Mouse (Mus musculus) midbrain, embryonic 12.5 days (tissue): ENCODE measurements at regions not wholly inside any gene's neighbourhood (a gene's known extent, or its start where the extent isn't known, plus 50 kb on each side); places are given as distances from the start of the nearest gene placed in this dataset.
A peak's percentile ranks its signal among the peaks of the same experiment; 100 is the strongest.
"Not testable (repeated sequence)": the region's sequence is repeated elsewhere in the genome, so short reads cannot be mapped to it uniquely, and the experiment has no call there.

Experiments used
- ATAC-seq: fragments of 200-750 bp; cut with Nextera tagmentation; 2 replicates; pipeline ENCODE4 v1.8.0; 2017; ENCODE audit warnings: low read depth, moderate TSS enrichment, moderate library complexity; ENCODE audit not compliant: low FRiP score
- H3K27ac ChIP-seq: fragments of 300-500 bp; sonication (generic); replicated peaks from 2 replicates; pipeline ENCODE4 v1.5.1; 2016; ENCODE audit warnings: mild to moderate bottlenecking
- H3K27me3 ChIP-seq: fragments of 300-500 bp; sonication (generic); 2 replicates; pipeline ENCODE4 v1.6.1; 2016; ENCODE audit warnings: mild to moderate bottlenecking
- H3K36me3 ChIP-seq: fragments of 300-500 bp; sonication (generic); 2 replicates; pipeline ENCODE4 v1.6.1; 2016
- H3K4me1 ChIP-seq: fragments of 300-500 bp; sonication (generic); 2 replicates; pipeline ENCODE4 v1.6.1; 2016
- H3K4me2 ChIP-seq: fragments of 300-500 bp; sonication (generic); replicated peaks from 2 replicates; pipeline ENCODE4 v1.6.1; 2016; ENCODE audit warnings: mild to moderate bottlenecking, moderate library complexity
- H3K4me3 ChIP-seq: fragments of 300-500 bp; sonication (generic); 2 replicates; pipeline ENCODE4 v1.5.1; 2016; ENCODE audit warnings: mild to moderate bottlenecking
- H3K9ac ChIP-seq: fragments of 300-500 bp; sonication (generic); replicated peaks from 2 replicates; pipeline ENCODE4 v1.6.1; 2016; ENCODE audit warnings: mild to moderate bottlenecking, moderate library complexity
- H3K9me3 ChIP-seq: fragments of 300-500 bp; sonication (generic); 2 replicates; pipeline ENCODE4 v1.6.1; 2016; ENCODE audit warnings: mild to moderate bottlenecking
- WGBS: fragments of 180-500 bp; shearing (Covaris S2); methylation state at CpG from one replicate; pipeline ENCODE4 v1.1.7; 2016; 5-methylcytosine and 5-hydroxymethylcytosine counted together

DNA sequence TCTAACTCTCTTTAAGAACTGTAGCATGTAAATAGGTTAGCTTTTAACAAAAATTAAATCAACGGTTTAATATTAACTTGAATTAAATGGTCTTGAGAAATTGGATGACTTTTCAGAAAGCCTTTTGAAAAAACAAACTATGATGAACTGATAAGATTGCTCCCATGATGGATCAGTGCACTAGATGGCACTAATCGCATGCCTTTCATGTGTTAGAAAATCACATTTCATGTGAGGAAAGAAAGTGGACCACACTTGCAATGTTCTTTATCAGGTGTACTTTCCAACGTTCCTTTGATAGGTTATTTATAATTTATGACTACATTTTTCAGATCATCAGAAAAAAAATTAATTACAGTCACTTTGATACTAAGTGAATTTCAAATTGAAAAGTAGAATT is 1003.2 kb upstream of the 4930412O13Rik start:
- Histone ChIP-seq H3K4me2 (no peak overlapping the region), H3K9ac (no peak overlapping the region), H3K9me3 (no peaks in the 10 kb centered on the region), H3K4me1 (no peaks in the 10 kb centered on the region), H3K27ac (no peak overlapping the region), H3K27me3 (no peaks in the 10 kb centered on the region), H3K36me3 (no peaks in the 10 kb centered on the region), H3K4me3 (no peak overlapping the region)
- no peak for ATAC-seq
- WGBS: 82% methylated on average over 3 of the region's 3 CpGs

DNA sequence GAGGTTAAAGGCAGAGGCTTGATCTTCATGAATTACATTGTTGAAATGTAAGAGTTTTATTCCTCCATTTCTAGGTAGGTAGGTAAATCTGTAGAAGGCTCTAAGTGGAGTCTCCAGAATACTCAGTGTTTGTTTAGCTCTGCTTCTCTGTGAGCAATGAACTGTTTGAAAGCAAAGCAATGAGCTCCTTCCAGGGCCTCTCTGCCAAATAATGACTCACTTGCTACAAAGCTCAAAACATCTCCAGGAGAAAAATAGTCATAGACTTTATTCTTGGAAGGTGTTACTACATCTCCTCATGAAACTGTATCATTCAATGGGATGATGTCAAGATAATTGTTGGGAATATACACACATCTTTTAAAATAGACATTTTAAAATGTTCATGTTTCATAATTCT is 968.6 kb upstream of the 4930412O13Rik start:
- H3K9ac ChIP-seq: no peak overlapping the region
- no peaks in the 10 kb centered on the region for H3K27me3 ChIP-seq
- H3K36me3 ChIP-seq: no peaks in the 10 kb centered on the region
- H3K4me1 ChIP-seq: no peaks in the 10 kb centered on the region
- H3K27ac ChIP-seq: no peak overlapping the region
- no peak for ATAC-seq
- no peaks in the 10 kb centered on the region for H3K9me3 ChIP-seq
- no peak overlapping the region for H3K4me2 ChIP-seq
- no peak overlapping the region for H3K4me3 ChIP-seq

DNA sequence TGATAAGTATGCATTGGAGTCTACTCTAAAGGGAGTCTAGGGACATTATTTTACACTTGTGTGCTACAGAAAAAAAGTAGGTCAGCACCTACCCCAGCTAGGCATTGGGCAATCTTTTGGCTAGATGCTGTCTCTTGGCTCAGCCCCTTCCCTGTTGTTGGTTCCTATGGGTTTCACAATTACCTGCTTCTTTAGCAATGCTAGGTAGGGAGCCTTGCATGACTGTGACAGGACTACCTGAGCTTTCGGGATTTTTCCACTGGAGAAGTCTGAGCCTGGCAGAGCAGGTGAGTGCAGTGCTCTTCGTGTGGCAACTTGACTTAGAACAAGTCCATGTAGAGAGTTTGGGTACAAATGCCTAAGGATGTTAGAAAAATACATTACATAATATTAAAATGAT is 956.2 kb upstream of the 4930412O13Rik start:
- 86% methylated on average over 2 of the region's 2 CpGs for WGBS
- no peak overlapping the region for H3K27ac ChIP-seq
- no peak for ATAC-seq
- H3K4me1 ChIP-seq: no peaks in the 10 kb centered on the region
- H3K4me2 ChIP-seq: no peak overlapping the region
- H3K9ac ChIP-seq: no peak overlapping the region
- no peaks in the 10 kb centered on the region for H3K36me3 ChIP-seq
- H3K9me3 ChIP-seq: no peaks in the 10 kb centered on the region
- no peaks in the 10 kb centered on the region for H3K27me3 ChIP-seq
- H3K4me3 ChIP-seq: no peak overlapping the region

DNA sequence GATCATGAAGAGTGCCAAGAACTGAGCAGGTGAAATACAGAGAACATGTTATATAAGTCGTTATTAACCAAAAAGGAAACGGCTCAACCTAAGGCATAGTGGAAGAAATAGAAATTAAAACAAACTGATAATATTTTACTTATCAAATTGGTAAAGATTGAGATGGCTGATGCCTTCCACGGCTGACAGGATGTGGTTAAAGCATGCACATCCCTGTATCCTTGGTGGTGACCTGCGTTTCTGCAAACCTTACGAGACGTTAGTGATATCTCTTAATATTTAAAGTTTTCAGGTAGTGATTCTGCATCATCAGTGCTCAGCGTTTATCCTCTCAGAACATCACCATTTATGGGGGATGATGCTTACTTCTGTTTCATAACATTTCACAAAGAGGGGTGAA is 939.5 kb upstream of the 4930412O13Rik start:
- H3K9ac ChIP-seq: no peak overlapping the region
- WGBS: 89% methylated on average over 7 of the region's 7 CpGs
- no peak for ATAC-seq
- H3K27ac ChIP-seq: no peak overlapping the region
- no peaks in the 10 kb centered on the region for H3K27me3 ChIP-seq
- no peaks in the 10 kb centered on the region for H3K9me3 ChIP-seq
- no peak overlapping the region for H3K4me3 ChIP-seq
- H3K4me1 ChIP-seq: no peaks in the 10 kb centered on the region
- H3K4me2 ChIP-seq: no peak overlapping the region
- H3K36me3 ChIP-seq: no peaks in the 10 kb centered on the region

DNA sequence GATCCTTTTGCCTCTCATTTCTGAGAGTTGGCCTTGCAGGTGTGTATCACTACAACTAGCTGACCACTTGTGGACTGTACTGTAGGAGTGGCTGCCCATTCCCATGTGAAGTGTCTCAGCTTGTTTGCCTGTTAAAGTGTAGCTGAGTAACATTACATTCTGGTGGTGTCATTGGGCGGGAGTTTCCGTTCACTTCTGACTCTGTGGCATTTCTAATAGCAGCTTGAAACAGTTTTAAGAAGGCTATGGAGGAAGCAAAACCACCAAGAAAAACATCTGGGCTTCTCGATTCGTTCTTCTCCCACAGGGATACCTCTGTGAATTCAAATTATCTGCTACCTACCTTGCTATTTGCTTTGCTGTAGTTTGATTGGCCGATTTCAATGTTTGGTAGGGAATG is 922.1 kb upstream of the 4930412O13Rik start:
- Histone ChIP-seq H3K9ac (no peak overlapping the region), H3K9me3 (no peaks in the 10 kb centered on the region), H3K27ac (no peak overlapping the region), H3K36me3 (no peaks in the 10 kb centered on the region), H3K27me3 (no peaks in the 10 kb centered on the region), H3K4me1 (no peaks in the 10 kb centered on the region), H3K4me3 (no peak overlapping the region), H3K4me2 (no peak overlapping the region)
- 89% methylated on average over 5 of the region's 5 CpGs for WGBS
- ATAC-seq: no peak

DNA sequence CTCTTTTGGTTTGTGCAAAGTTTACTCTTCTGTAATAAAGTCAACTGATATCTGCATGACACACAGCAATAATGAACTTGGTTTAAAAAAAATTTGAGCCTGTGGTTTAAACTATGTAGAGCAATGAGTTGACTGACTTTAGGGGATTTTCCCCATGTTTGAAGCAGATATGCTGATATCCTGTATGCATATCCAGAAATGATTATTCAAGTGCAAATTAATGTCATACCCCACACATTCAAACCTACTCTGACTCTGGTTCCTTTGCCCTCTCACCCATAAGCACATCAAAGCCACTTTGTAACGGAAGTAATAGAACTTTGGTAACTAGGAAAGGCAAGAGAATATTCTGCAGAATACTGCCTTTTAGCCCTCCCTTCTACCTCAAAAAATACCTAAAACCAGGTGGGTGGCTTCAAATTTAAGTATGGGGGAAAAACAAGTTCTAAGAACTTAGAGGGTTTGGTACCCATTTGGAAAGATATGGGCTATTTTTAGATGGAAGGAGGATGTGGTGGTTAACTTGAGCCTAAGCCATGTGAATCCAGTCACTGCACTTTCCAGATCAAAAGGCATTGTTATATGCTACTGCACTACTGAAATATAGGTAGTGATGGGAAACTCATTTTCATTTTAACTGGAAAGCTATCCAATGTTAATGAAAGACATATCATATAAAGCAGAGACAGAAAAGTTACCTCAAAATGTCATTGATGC is 915.9 kb upstream of the 4930412O13Rik start:
- Histone ChIP-seq H3K4me1 (no peaks in the 10 kb centered on the region), H3K27me3 (no peaks in the 10 kb centered on the region), H3K36me3 (no peaks in the 10 kb centered on the region), H3K4me3 (no peak overlapping the region), H3K4me2 (no peak overlapping the region), H3K9me3 (no peaks in the 10 kb centered on the region), H3K9ac (no peak overlapping the region), H3K27ac (no peak overlapping the region)
- 86% methylated on average over 1 of the region's 1 CpGs for WGBS
- ATAC-seq: no peak

DNA sequence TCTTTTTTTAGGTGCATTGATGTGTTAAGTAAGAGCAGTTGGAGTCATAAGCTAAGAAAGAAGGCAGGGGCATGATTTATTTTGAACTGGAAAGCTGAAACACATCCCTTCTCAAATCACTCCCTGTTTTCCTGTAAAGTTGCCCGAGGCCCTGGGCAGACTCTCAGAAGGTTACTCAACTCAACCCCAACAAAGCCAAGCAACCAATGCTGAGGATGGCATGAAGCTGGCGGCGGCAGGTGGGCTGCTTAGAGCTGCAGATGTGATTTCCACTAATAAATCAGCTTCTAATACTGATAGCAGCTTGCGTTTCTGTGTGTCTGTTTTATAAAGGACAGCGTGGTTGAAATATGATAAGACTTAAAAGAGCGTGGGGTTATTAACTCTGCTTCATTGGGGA is 905.4 kb upstream of the 4930412O13Rik start:
- H3K4me3 ChIP-seq: no peak overlapping the region
- no peak overlapping the region for H3K27ac ChIP-seq
- no peak overlapping the region for H3K9ac ChIP-seq
- H3K27me3 ChIP-seq: no peaks in the 10 kb centered on the region
- no peaks in the 10 kb centered on the region for H3K36me3 ChIP-seq
- no peak overlapping the region for H3K4me2 ChIP-seq
- 89% methylated on average over 6 of the region's 6 CpGs for WGBS
- no peaks in the 10 kb centered on the region for H3K4me1 ChIP-seq
- ATAC-seq: no peak
- H3K9me3 ChIP-seq: no peaks in the 10 kb centered on the region

DNA sequence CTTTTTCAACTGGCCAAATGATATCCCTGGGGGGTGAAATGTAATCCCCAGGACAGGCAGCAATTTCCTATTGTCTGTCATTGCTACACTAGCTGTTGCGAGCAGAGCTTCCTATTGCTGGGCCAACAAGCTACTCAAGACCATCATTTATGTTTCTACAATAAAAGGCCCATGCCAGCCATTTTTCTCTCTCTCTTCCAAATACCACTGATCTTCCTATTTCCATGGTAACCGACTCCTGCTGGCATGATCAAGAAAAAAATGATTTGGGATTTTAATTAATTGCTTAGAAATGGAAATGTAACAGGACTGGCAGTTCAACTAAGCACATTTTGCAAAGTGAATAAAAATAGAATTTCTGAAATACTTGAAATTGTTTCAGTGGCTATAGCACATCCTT is 868.7 kb upstream of the 4930412O13Rik start:
- H3K9me3 ChIP-seq: no peaks in the 10 kb centered on the region
- no peak overlapping the region for H3K4me2 ChIP-seq
- no peak for ATAC-seq
- no peak overlapping the region for H3K9ac ChIP-seq
- H3K27ac ChIP-seq: no peak overlapping the region
- 67% methylated on average over 2 of the region's 2 CpGs for WGBS
- no peaks in the 10 kb centered on the region for H3K27me3 ChIP-seq
- H3K36me3 ChIP-seq: no peaks in the 10 kb centered on the region
- H3K4me1 ChIP-seq: no peaks in the 10 kb centered on the region
- no peak overlapping the region for H3K4me3 ChIP-seq

DNA sequence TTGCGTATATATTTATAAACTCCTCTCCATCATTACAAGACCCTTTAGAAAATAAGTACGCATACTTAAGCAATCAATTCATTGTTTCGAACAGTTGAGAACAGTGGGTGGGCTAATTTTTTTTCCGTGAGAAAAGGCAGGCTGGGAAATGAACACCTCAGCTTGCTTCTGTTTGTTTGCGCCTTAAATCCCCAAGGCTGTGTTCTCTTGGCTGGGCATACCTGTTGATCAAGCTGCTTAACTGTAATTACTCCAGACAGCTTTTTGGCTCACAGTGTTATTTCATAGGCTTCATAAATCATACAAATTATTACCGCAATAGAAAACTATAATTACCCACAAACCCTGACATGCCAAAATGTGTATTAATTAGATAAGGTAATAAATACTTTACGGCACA is 848.0 kb upstream of the 4930412O13Rik start:
- Histone ChIP-seq H3K4me1 (no peaks in the 10 kb centered on the region), H3K27me3 (no peaks in the 10 kb centered on the region), H3K4me2 (no peak overlapping the region), H3K4me3 (no peak overlapping the region), H3K27ac (no peak overlapping the region), H3K9me3 (no peaks in the 10 kb centered on the region), H3K9ac (no peak overlapping the region), H3K36me3 (no peaks in the 10 kb centered on the region)
- no peak for ATAC-seq
- WGBS: 90% methylated on average over 7 of the region's 7 CpGs

DNA sequence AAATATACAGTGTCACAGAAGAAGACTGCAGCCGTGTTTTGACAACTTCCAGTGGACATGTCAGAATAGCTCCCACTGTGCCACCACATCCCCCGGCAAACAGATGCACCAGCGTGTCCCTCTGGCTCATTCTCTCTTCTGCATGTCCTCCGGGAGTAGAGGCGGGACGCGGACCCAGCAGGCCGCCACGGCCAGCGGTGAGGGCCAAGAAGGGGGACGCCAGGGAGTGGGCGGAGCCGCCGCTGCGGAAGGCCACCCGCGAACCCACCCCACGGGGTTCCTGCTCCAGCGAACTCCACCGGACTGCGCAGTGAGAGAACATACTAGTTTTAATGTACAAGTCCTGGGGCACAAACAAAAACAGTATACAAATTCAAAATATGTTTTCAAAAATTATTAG is 838.7 kb upstream of the 4930412O13Rik start:
- WGBS: 53% methylated on average over 21 of the region's 21 CpGs

DNA sequence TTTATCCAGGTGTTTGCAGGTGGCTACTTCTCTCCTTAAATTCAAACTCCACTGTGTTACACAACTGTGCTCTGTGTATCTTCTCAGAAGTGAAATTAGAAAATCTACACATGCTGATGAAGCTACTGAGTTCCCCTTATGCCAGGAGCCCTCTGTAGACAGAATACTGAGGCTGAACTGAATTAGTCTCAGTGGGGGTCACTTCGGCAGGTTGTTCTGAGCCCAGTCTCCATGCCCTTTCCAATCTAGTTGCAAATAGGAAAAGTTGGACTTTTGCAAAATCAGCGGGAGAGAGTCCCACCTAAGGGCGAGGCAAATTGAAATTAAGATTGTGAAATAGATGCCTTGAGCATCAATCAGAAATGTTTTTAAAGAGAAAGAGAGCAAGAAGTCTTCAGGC is 833.1 kb upstream of the 4930412O13Rik start:
- Histone ChIP-seq H3K4me2 (no peak overlapping the region), H3K27ac (no peak overlapping the region), H3K9me3 (no peaks in the 10 kb centered on the region), H3K4me1 (no peaks in the 10 kb centered on the region), H3K36me3 (no peaks in the 10 kb centered on the region), H3K27me3 (no peaks in the 10 kb centered on the region), H3K4me3 (no peak overlapping the region), H3K9ac (no peak overlapping the region)
- WGBS: 80% methylated on average over 3 of the region's 3 CpGs
- ATAC-seq: no peak

More for the DNA sequence above, 838.7 kb upstream of the 4930412O13Rik start:
- not testable (repeated sequence) for H3K9ac ChIP-seq, H3K4me1 ChIP-seq, H3K4me3 ChIP-seq, H3K27ac ChIP-seq, H3K36me3 ChIP-seq, H3K9me3 ChIP-seq, H3K27me3 ChIP-seq, H3K4me2 ChIP-seq
- ATAC-seq: peak; percentile 47; the same call in 1 of the 2 replicates

DNA sequence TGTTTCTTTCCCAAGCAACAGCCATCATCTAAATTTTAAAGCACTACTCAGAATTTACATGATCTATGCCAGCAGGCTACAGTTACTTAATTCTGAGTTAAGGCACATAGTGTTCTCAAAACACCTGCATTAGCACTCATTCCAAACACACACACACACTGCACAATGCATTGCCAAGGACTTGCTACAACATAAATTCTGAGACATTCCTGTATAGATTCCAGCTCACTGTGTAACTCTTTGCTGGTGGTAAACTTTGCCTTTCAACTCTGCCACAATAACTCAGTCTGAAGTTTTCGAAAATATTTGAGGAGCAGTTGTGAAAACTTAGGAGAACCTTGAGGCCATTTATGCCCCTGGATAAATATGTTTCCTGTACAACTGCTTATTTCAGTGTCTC is 807.2 kb upstream of the 4930412O13Rik start:
- no peaks in the 10 kb centered on the region for H3K36me3 ChIP-seq
- no peaks in the 10 kb centered on the region for H3K4me1 ChIP-seq
- no peak overlapping the region for H3K4me3 ChIP-seq
- H3K4me2 ChIP-seq: no peak overlapping the region
- H3K9me3 ChIP-seq: no peaks in the 10 kb centered on the region
- ATAC-seq: no peak
- H3K27ac ChIP-seq: no peak overlapping the region
- WGBS: 90% methylated on average over 1 of the region's 1 CpGs
- H3K27me3 ChIP-seq: no peaks in the 10 kb centered on the region
- no peak overlapping the region for H3K9ac ChIP-seq

DNA sequence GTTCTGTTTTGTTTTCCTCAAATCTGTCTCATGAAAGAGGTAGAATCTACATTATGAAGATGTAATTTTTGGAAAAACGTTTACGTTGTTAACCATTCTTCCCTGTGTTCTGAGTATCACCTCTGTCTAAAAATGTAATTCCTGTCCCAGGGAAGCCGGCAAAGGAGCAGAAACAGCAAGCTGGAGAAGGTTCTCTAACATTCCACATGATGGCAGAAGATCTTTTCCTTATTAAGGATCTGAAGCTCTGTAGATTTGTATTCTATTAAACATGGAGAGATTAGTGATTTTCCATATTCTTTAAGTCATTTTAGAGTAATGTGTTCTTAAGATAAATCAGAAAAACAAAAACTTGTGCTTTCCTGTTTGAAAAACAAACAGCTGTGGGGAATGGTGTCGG is 802.9 kb upstream of the 4930412O13Rik start:
- Histone ChIP-seq H3K4me1 (no peaks in the 10 kb centered on the region), H3K27me3 (no peaks in the 10 kb centered on the region), H3K9me3 (no peaks in the 10 kb centered on the region), H3K4me3 (no peak overlapping the region), H3K27ac (no peak overlapping the region), H3K9ac (no peak overlapping the region), H3K36me3 (no peaks in the 10 kb centered on the region), H3K4me2 (no peak overlapping the region)
- no peak for ATAC-seq
- 81% methylated on average over 4 of the region's 4 CpGs for WGBS
